Mouse (Mus musculus) lung, embryonic 15.5 days (tissue): ENCODE measurements around the gene Tmem223. TPM values are rescaled to one million over a fixed set of nuclear protein-coding genes. Genes with fewer than 3 reads are reported as not detected.

Experiments
- ATAC-seq: fragments of 200-750 bp; cut with Nextera tagmentation; 2 replicates; pipeline ENCODE4 v1.8.0; 2017; ENCODE audit warnings: moderate number of reproducible peaks, borderline replicate concordance; ENCODE audit not compliant: low FRiP score, low TSS enrichment; ENCODE audit errors: extremely low read depth
- H3K27ac ChIP-seq: fragments of 300-500 bp; sonication (generic); 2 replicates; pipeline ENCODE4 v1.5.1; 2015; ENCODE audit warnings: moderate library complexity, mild to moderate bottlenecking, inconsistent platforms
- H3K27me3 ChIP-seq: fragments of 300-500 bp; sonication (generic); 2 replicates; pipeline ENCODE4 v1.6.1; 2015; ENCODE audit warnings: inconsistent platforms
- H3K36me3 ChIP-seq: fragments of 300-500 bp; sonication (generic); 2 replicates; pipeline ENCODE4 v1.6.1; 2015; ENCODE audit warnings: inconsistent platforms
- H3K4me1 ChIP-seq: fragments of 300-500 bp; sonication (generic); 2 replicates; pipeline ENCODE4 v1.6.1; 2015; ENCODE audit warnings: inconsistent platforms
- H3K4me2 ChIP-seq: fragments of 300-500 bp; sonication (generic); 2 replicates; pipeline ENCODE4 v1.6.1; 2015; ENCODE audit warnings: inconsistent platforms, mild to moderate bottlenecking, moderate library complexity
- H3K4me3 ChIP-seq: fragments of 300-500 bp; sonication (generic); 2 replicates; pipeline ENCODE4 v1.5.1; 2015; ENCODE audit warnings: mild to moderate bottlenecking, inconsistent platforms
- H3K9ac ChIP-seq: fragments of 300-500 bp; sonication (generic); 2 replicates; pipeline ENCODE4 v1.6.1; 2015; ENCODE audit warnings: inconsistent platforms
- H3K9me3 ChIP-seq: fragments of 300-500 bp; sonication (generic); 2 replicates; pipeline ENCODE4 v1.6.1; 2016; ENCODE audit warnings: inconsistent platforms
- WGBS: fragments of 180-500 bp; shearing (Covaris S2); methylation state at CpG from one replicate; pipeline ENCODE4 v1.1.7; 2015; 5-methylcytosine and 5-hydroxymethylcytosine counted together
- polyA plus RNA-seq: library from polyadenylated mRNA; unstranded; fragments of >200 nt; fragmentation: Nextera tagmentation; extraction: Ambion mirVana; gene quantifications from 2 replicates; pipeline ENCODE4 v1.2.1, GENCODE M21; 2015

The Tmem223 gene
- polyA plus RNA-seq, 1 experiment from 2014 or later: 181 TPM

DNA sequence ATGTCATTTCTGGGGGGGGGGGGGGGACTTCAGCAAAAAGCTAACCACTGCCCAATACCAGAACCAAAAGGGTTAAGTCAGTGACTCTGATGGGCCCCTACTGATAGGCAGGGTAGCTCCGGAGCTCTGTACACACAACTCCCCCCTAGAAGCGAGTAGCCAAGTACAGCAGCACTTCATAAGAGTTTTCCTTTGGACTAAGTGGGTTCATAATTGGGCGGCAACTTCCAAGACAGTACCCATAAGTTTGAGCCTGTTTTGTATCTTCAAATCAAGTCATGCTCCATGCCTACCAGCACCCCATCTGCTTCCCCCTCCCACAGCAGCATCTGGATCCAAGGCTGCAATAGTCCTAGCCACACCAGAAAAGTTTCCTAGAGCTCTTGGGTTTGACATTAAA is 15.1 kb upstream of the Tmem223 start:
- Histone ChIP-seq H3K4me2 (peak overlapping the region; percentile 60), H3K27me3 (no peaks in the 10 kb centered on the region), H3K27ac (no peak overlapping the region), H3K9me3 (no peaks in the 10 kb centered on the region), H3K36me3 (peaks cover 44% of the 10 kb centered on the region), H3K4me1 (peaks cover 20% of the 10 kb centered on the region), H3K4me3 (peak overlapping the region; percentile 67), H3K9ac (no peak overlapping the region)
- WGBS: 51% methylated on average over 3 of the region's 3 CpGs
- ATAC-seq: no peak

GRCm38 (mm10) chr19:8756635-8757387 is 14.0 kb upstream of the Tmem223 start, which contains the start of gene Nxf1:
Gene Nxf1, plus strand, starts transcription at chr19:8757073.
- Histone ChIP-seq H3K4me2 (peak within 1 kb of the TSS; percentile 66), H3K4me1 (peaks cover 20% of the 10 kb centered on the region), H3K27ac (peak within 1 kb of the TSS; percentile 87), H3K9ac (peak within 1 kb of the TSS; percentile 83), H3K4me3 (peak within 1 kb of the TSS; percentile 67), H3K9me3 (no peaks in the 10 kb centered on the region), H3K36me3 (peaks cover 33% of the 10 kb centered on the region), H3K27me3 (no peaks in the 10 kb centered on the region)
- ATAC-seq: peak; percentile 95
- WGBS: under 1% methylated on average over 74 of the region's 75 CpGs

- Histone ChIP-seq H3K9me3 (no peaks in the 10 kb centered on the region), H3K4me2 (peak overlapping the region; percentile 66), H3K27ac (peak overlapping the region; percentile 87), H3K36me3 (peaks cover 28% of the 10 kb centered on the region), H3K27me3 (no peaks in the 10 kb centered on the region), H3K4me1 (peaks cover 20% of the 10 kb centered on the region), H3K9ac (peak overlapping the region; percentile 83), H3K4me3 (peak overlapping the region; percentile 67)
- WGBS: 4% methylated on average over 14 of the region's 14 CpGs
- no peak for ATAC-seq
These were observed 13.3 kb upstream of the Tmem223 start for GRCm38 (mm10) chr19:8757471-8757998.

DNA sequence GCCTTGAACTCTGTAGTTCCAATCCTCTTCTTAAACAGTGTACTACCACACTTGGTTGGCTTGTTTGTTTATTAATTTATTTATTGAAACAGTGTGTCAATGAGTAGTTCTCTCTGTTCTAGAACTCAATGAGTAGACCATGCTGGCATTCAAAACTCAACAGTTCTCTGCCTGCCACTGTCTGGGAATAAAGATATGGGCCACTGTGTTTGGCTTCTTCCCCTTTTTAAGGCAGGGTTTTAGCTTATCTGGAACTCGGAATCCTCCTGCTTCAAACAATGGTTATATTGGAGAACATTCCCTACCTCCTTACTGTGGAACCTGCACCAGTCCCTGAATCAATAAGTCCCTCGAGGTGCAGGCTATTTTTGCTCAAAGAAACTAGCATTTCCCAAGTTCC is 11.9 kb upstream of the Tmem223 start:
- no peak overlapping the region for H3K27ac ChIP-seq
- 0 out of 2 replicates have a peak overlapping the region, but pooled peaks have one; percentile 67 for H3K4me3 ChIP-seq
- H3K36me3 ChIP-seq: peaks cover 29% of the 10 kb centered on the region
- 84% methylated on average over 2 of the region's 2 CpGs for WGBS
- H3K27me3 ChIP-seq: no peaks in the 10 kb centered on the region
- no peak overlapping the region for H3K9ac ChIP-seq
- no peaks in the 10 kb centered on the region for H3K9me3 ChIP-seq
- no peak for ATAC-seq
- peak overlapping the region; percentile 66; the same call in 1 of the 2 replicates for H3K4me2 ChIP-seq
- peaks cover 20% of the 10 kb centered on the region for H3K4me1 ChIP-seq

DNA sequence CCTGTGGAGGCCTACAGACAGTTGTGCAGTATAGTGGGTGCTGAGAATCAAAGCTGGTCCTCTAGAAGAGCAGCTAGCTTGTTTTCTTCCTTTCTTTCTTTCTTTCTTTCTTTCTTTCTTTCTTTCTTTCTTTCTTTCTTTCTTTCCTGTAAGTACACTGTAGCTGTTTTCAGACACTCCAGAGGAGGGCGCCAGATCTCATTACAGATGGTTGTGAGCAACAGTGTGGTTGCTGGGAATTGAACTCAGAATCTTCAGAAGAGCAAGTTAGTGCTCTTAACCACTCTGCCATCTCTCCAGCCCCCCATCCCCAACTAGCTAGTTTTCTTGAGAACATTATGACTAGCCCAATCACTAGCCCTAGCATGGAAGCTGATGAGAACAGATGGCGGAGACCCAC is 10.0 kb upstream of the Tmem223 start:
- Histone ChIP-seq H3K9me3 (no peaks in the 10 kb centered on the region), H3K27me3 (no peaks in the 10 kb centered on the region), H3K27ac (no peak overlapping the region), H3K4me1 (peaks cover 15% of the 10 kb centered on the region), H3K4me2 (no peak overlapping the region), H3K4me3 (no peak overlapping the region), H3K9ac (no peak overlapping the region), H3K36me3 (peaks cover 34% of the 10 kb centered on the region)
- WGBS: 91% methylated on average over 2 of the region's 2 CpGs
- no peak for ATAC-seq

DNA sequence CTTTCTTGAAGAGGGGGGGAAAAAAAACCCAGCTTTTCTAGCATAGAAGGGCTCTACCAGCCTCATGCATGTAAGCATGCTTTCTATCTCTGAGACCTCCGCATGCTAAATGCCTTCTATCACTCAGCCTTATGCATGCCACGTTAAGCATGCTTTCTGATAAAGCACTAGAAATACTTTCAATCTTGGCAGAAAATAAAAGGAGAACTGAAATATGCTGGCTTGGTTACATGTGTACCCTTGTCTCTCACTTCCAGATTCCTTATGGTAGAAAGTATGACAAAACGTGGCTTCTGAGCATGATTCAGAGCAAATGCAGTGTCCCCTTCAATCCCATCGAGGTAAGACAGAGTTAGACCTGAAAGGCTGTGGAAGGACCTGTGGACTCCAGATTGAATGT is 7.5 kb upstream of the Tmem223 start:
- H3K36me3 ChIP-seq: peaks cover 59% of the 10 kb centered on the region
- no peaks in the 10 kb centered on the region for H3K9me3 ChIP-seq
- ATAC-seq: no peak
- no peak overlapping the region for H3K27ac ChIP-seq
- WGBS: 89% methylated on average over 4 of the region's 4 CpGs
- no peaks in the 10 kb centered on the region for H3K27me3 ChIP-seq
- H3K4me2 ChIP-seq: no peak overlapping the region
- H3K4me1 ChIP-seq: peaks cover 8% of the 10 kb centered on the region
- H3K4me3 ChIP-seq: no peak overlapping the region
- H3K9ac ChIP-seq: no peak overlapping the region

DNA sequence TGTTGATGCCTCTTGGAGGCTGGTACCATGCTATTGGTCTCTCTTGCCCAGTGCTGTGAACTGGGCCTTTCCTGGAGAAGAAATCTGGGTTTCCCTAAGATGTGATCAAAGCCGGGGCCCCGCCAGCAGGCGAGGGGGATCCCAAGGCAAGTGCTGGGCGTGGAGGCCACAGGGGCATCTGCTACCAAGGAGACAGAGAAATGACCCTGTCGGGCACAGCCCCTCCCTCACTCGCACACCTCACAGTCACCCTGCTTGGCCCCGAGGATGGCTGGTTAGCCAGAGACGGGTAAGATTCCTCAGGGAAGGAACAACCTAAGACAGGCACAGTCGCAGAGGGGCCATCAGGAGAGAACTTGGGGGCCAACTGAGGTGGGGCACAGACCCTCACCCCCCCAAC is 5.2 kb upstream of the Tmem223 start:
- Histone ChIP-seq H3K4me2 (no peak overlapping the region), H3K27ac (no peak overlapping the region), H3K4me3 (no peak overlapping the region), H3K9ac (no peak overlapping the region), H3K4me1 (peaks cover 4% of the 10 kb centered on the region; the same call in 1 of the 2 replicates), H3K27me3 (no peaks in the 10 kb centered on the region), H3K9me3 (no peaks in the 10 kb centered on the region), H3K36me3 (peaks cover 78% of the 10 kb centered on the region)
- ATAC-seq: no peak
- WGBS: 96% methylated on average over 9 of the region's 9 CpGs

GRCm38 (mm10) chr19:8772996-8773395 is 2.2 kb downstream of the Tmem223 start:
- 65% methylated on average over 5 of the region's 5 CpGs for WGBS
- Histone ChIP-seq H3K4me1 (peaks cover 32% of the 10 kb centered on the region), H3K27ac (peak overlapping the region; percentile 99; the same call in 1 of the 2 replicates), H3K36me3 (peaks cover 32% of the 10 kb centered on the region), H3K4me2 (peak overlapping the region; percentile 87), H3K9ac (peak overlapping the region; percentile 93), H3K27me3 (no peaks in the 10 kb centered on the region), H3K9me3 (no peaks in the 10 kb centered on the region), H3K4me3 (peak overlapping the region; percentile 67)
- ATAC-seq: no peak

DNA sequence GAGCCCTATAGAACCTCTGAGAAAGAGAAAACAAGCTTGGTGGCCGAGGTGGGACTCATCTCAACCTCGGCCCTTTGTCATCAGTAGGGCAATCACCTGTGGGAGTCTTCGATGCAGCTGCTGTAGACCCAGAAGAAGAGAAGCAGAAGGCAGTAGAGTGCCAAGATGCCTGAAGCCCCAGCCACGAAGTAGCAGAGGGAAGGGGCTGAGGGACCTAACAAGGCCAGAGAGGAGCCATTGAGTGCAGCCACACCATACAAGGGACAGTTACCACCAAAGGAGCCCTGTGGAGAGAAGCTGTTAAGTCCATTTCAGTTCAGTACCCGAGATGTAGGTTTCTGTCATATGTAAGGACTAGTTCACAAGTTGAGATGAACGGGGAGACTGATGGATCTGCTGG is 2.6 kb downstream of the Tmem223 start:
- 42% methylated on average over 6 of the region's 6 CpGs for WGBS
- peak overlapping the region; percentile 67 for H3K4me3 ChIP-seq
- H3K4me1 ChIP-seq: peaks cover 32% of the 10 kb centered on the region
- H3K27ac ChIP-seq: peak overlapping the region; percentile 99
- peak overlapping the region; percentile 87 for H3K4me2 ChIP-seq
- H3K36me3 ChIP-seq: peaks cover 30% of the 10 kb centered on the region
- no peaks in the 10 kb centered on the region for H3K9me3 ChIP-seq
- H3K9ac ChIP-seq: peak overlapping the region; percentile 93
- no peak for ATAC-seq
- H3K27me3 ChIP-seq: no peaks in the 10 kb centered on the region

DNA sequence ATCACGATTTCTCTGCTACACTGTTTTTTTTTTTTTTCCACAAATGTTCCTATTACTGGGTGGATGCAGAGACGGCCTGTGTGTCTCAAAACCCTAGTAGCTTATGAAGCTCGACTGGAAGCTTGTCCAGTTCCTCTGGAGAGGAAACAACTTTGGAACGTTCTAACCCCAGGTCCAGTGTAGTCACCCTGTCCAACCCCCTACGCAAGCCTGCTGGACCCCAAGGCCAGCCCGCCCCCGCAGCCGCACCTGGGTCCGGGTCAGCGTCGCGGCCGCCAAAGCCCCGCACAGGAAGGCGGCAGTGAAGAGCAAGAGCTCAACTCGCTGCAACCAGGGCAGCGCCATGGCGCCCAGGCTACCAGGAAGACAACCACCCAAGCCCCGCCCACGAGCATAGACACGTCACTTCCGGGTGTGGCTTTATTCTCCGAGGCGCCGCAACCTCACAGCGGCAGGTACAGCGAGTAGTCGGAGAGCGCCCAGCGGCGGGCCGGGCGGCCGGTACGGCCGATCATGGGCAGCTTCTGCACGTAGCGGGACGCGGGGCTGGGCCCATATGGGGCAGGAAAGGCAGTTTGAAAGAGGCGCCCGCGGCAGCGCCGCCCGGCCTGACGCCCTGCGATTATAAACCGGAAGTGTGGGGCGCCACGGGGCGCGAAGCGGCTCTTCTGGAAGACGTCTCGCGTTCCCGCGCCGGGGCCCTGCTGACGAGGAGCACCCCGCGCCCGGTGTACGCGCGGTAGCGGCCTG is 3.5 kb downstream of the Tmem223 start, which contains the start of gene Tmem179b:
Gene Tmem179b, minus strand, starts transcription at position 382 of the 750 bp plus-strand sequence.
- H3K36me3 ChIP-seq: peaks cover 26% of the 10 kb centered on the region
- peak; percentile 92 for ATAC-seq
- peak within 1 kb of the TSS; percentile 99 for H3K27ac ChIP-seq
- H3K9ac ChIP-seq: peak within 1 kb of the TSS; percentile 93
- H3K4me1 ChIP-seq: peaks cover 32% of the 10 kb centered on the region
- WGBS: under 1% methylated on average over 63 of the region's 68 CpGs
- H3K9me3 ChIP-seq: no peaks in the 10 kb centered on the region
- H3K27me3 ChIP-seq: no peaks in the 10 kb centered on the region
- H3K4me3 ChIP-seq: peak within 1 kb of the TSS; percentile 67
- H3K4me2 ChIP-seq: peak within 1 kb of the TSS; percentile 87

- H3K27ac ChIP-seq: peak overlapping the region; percentile 99
- H3K27me3 ChIP-seq: no peaks in the 10 kb centered on the region
- WGBS: 4% methylated on average over 20 of the region's 20 CpGs
- H3K9me3 ChIP-seq: no peaks in the 10 kb centered on the region
- H3K36me3 ChIP-seq: peaks cover 23% of the 10 kb centered on the region
- peak overlapping the region; percentile 87 for H3K4me2 ChIP-seq
- peaks cover 32% of the 10 kb centered on the region for H3K4me1 ChIP-seq
- ATAC-seq: no peak; the same call in 1 of the 2 replicates
- peak overlapping the region; percentile 67 for H3K4me3 ChIP-seq
- peak overlapping the region; percentile 93 for H3K9ac ChIP-seq
These were observed 4.2 kb downstream of the Tmem223 start for GRCm38 (mm10) chr19:8774951-8775421.
